ENCODE assay signal across 9 mouse cellular contexts in the genomic region with DNA sequence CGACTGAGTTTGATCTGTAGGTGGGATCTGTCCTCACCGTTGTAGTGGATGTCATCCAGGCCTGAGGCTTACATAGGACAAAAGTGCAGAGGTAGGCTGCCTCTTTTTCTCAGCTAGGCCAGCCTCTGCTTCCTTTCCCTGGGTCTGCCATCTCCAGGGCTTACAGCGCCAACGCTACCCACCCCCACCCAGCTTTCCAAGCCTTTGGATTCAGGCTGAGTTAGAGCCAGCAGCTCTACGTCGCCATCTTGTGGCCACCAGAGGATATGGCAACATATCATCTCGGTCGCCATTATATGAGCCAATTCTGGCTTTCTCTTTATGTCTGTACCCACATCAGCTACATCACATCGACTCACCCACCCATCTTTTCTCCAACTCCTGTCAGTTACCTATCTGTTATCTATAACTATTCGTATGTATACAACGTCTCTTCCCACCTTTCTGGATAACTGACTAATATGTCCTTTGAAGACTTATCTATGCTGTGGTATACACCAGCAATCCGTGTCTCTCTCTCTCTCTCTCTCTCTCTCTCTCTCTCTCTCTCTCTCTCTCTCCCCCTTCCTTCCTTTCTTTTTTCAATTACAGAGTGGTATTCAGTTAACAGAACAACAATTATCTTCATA.
DNase-seq lines count a peak whose midpoint lies in the region; ATAC-seq and TF ChIP-seq lines count a peak whose summit lies in the region.
"Had no signal": no experiment of that assay in that cellular context is flagged by ENCODE, and none has a peak within 500 bp of the region (broad histone marks: within the 10 kb centered on the region; RNA-seq: fewer than 3 reads in every experiment).

No protein-coding gene starts in this region.

- no peaks in the 10 kb centered on the region for H3K4me1 ChIP-seq in bone marrow, adult 2 months (ENCODE audit: control insufficient read depth, insufficient read depth, low read length)
- H3K4me1 ChIP-seq in hindbrain, embryonic 12.5 days = peaks cover 14% of the 10 kb centered on the region
- H3K4me1 ChIP-seq in midbrain, embryonic 10.5 days = peaks cover 16% of the 10 kb centered on the region

- H3K4me2 ChIP-seq in hindbrain, embryonic 12.5 days (replicated peaks) = peak overlapping the region; percentile 25; the same call in 1 of the 2 replicates

- no peaks in the 10 kb centered on the region for H3K27me3 ChIP-seq in hindbrain, embryonic 12.5 days
- H3K27me3 ChIP-seq in midbrain, embryonic 10.5 days (ENCODE audit: low read depth, poor library complexity, severe bottlenecking) = no peaks in the 10 kb centered on the region

- H3K9ac ChIP-seq in hindbrain, embryonic 12.5 days = no peak overlapping the region

- WGBS in bone marrow, adult 2 months = 9% methylated on average over 12 of the region's 12 CpGs
- 16% methylated on average over 12 of the region's 12 CpGs for WGBS in hindbrain, embryonic 12.5 days
- WGBS in midbrain, embryonic 10.5 days = 11% methylated on average over 12 of the region's 12 CpGs

- H3K4me3 ChIP-seq in bone marrow, adult 2 months (replicated peaks; ENCODE audit: control insufficient read depth, low read depth, low read length) = no peak overlapping the region
- H3K4me3 ChIP-seq in hindbrain, embryonic 12.5 days = no peak overlapping the region
- 0 out of 2 replicates have a peak overlapping the region, but pooled peaks have one; percentile 3 for H3K4me3 ChIP-seq in midbrain, embryonic 10.5 days
- H3K4me3 ChIP-seq: erythroblast, embryonic 14.5 days had no signal

- peak; percentile 88 for DNase-seq in heart, adult 11 months
- DNase-seq in heart, postnatal 25 days (ENCODE audit: low spot score) = no peak
- DNase-seq in left cerebral cortex, postnatal 25 days (ENCODE audit: low spot score in 2 of 2) = peak; percentile 73 to 74
- DNase-seq in midbrain, embryonic 10.5 days (ENCODE audit: low spot score) = peak; percentile 81
- DNase-seq in skeletal muscle tissue, adult 2 months (ENCODE audit: low read depth, low spot score) = peak; percentile 34

- no peak overlapping the region for H3K27ac ChIP-seq in bone marrow, adult 2 months (ENCODE audit: control insufficient read depth, insufficient read depth, low read depth, low read length, poor library complexity)
- H3K27ac ChIP-seq in hindbrain, embryonic 12.5 days = no peak overlapping the region
- peak overlapping the region; percentile 75 for H3K27ac ChIP-seq in midbrain, embryonic 10.5 days (replicated peaks)

- ATAC-seq in erythroblast, adult 5-6 weeks (replicated peaks; ENCODE audit: low FRiP score, poor library complexity, severe bottlenecking) = peak; percentile 84
- peak; percentile 74 for ATAC-seq in hindbrain, embryonic 12.5 days (ENCODE audit: low FRiP score)

- intact Hi-C loops in heart, postnatal 25 days (cut with DNase I) = loop anchor here (2.0 to 5.0 kb wide), 2 partner anchors 50 to 631 kb away; a partner anchor contains a TSS
- intact Hi-C loops in left cerebral cortex, postnatal 25 days (cut with DNase I) = loop anchor here (2.0 kb wide), 2 partner anchors 50 to 630 kb away; no protein-coding TSS in a partner anchor

- no peaks in the 10 kb centered on the region for H3K36me3 ChIP-seq in hindbrain, embryonic 12.5 days
- no peaks in the 10 kb centered on the region for H3K36me3 ChIP-seq in midbrain, embryonic 10.5 days

- peak; percentile 93 for TF ChIP-seq CTCF in bone marrow, adult 2 months (IDR thresholded peaks at IDR 0.05; ENCODE audit: control insufficient read depth, insufficient read depth, low read length)

- no peaks in the 10 kb centered on the region for H3K9me3 ChIP-seq in hindbrain, embryonic 12.5 days (replicated peaks)
- no peaks in the 10 kb centered on the region for H3K9me3 ChIP-seq in midbrain, embryonic 10.5 days (replicated peaks)

- no peak for TF ChIP-seq POLR2A in bone marrow, adult 2 months (IDR thresholded peaks at IDR 0.05; ENCODE audit: borderline replicate concordance, control insufficient read depth, low read depth, low read length)
